Mouse (Mus musculus) midbrain, embryonic 14.5 days (tissue): ENCODE data around the gene Mdc1. TPM values are rescaled to one million over a fixed set of nuclear protein-coding genes. Genes with fewer than 3 reads are reported as not detected.

ENCODE experiments used
- ATAC-seq: fragments of 200-750 bp; cut with Nextera tagmentation; 2 replicates; pipeline ENCODE4 v1.8.0; 2017; ENCODE audit warnings: moderate number of reproducible peaks, moderate library complexity; ENCODE audit not compliant: low FRiP score, low TSS enrichment
- DNase-seq: peaks from one replicate; pipeline ENCODE4 v3.0.0-alpha.2; 2015
- H3K27ac ChIP-seq: fragments of 300-500 bp; sonication (generic); replicated peaks from 2 replicates; pipeline ENCODE4 v1.5.1; 2014; ENCODE audit warnings: mild to moderate bottlenecking, low read depth, low read length, moderate library complexity
- H3K27me3 ChIP-seq: fragments of 300-500 bp; sonication (generic); 2 replicates; pipeline ENCODE4 v1.6.1; 2014; ENCODE audit warnings: low read length, control low read depth, mixed read lengths; ENCODE audit not compliant: control insufficient read depth, insufficient read depth
- H3K36me3 ChIP-seq: fragments of 300-500 bp; sonication (generic); 2 replicates; pipeline ENCODE4 v1.6.1; 2014; ENCODE audit warnings: low read length, control low read depth; ENCODE audit not compliant: control insufficient read depth, insufficient read depth
- H3K4me1 ChIP-seq: fragments of 300-500 bp; sonication (generic); 2 replicates; pipeline ENCODE4 v1.6.1; 2014; ENCODE audit warnings: mild to moderate bottlenecking, antibody characterized with exemption, low read length, control low read depth; ENCODE audit not compliant: control insufficient read depth, insufficient read depth
- H3K4me2 ChIP-seq: fragments of 300-500 bp; sonication (generic); 2 replicates; pipeline ENCODE4 v1.6.1; 2014; ENCODE audit warnings: mild to moderate bottlenecking, low read length, moderate library complexity
- H3K4me3 ChIP-seq: fragments of 300-500 bp; sonication (generic); replicated peaks from 2 replicates; pipeline ENCODE4 v1.5.1; 2014; ENCODE audit warnings: low read depth, low read length
- H3K9ac ChIP-seq: fragments of 300-500 bp; sonication (generic); replicated peaks from 2 replicates; pipeline ENCODE4 v1.6.1; 2014; ENCODE audit warnings: mild to moderate bottlenecking, low read length, moderate library complexity
- H3K9me3 ChIP-seq: fragments of 300-500 bp; sonication (generic); 2 replicates; pipeline ENCODE4 v1.6.1; 2016; ENCODE audit warnings: low read length, control low read depth, mixed read lengths; ENCODE audit not compliant: control insufficient read depth
- WGBS: fragments of 180-500 bp; shearing (Covaris S2); extraction: QIAGEN DNeasy Blood & Tissue Kit; methylation state at CpG from one replicate; pipeline ENCODE4 v1.1.7; 2014; 5-methylcytosine and 5-hydroxymethylcytosine counted together
- polyA plus RNA-seq: library from polyadenylated mRNA; unstranded; fragments of >200 nt; fragmentation: Nextera tagmentation; extraction: Ambion mirVana; gene quantifications from 2 replicates; pipeline ENCODE4 v1.2.1, GENCODE M21; 2014

The Mdc1 gene
- polyA plus RNA-seq, 1 experiment from 2014 or later, result 8.2 TPM

DNA sequence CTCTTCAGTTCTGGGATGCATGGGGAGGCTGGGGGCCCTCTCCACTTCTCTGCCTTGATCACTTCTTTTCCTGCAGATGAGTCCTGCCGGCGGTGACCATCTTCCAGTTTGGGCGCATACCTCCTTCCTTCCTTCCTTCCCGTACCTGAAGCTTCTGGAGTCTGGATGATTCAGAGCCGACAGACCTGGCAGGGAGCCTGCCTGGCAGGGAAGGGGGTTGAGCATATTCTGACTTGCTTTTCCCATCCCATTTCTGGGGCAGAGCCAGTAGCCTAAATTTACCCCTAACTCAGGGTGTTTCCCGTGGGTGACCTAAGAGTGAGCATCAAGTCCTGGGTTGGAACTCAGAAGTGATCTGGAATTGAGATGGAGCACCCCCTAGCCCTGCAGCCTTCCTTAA lies 33.4 kb downstream of the Mdc1 start:
- no peak for DNase-seq
- Histone ChIP-seq H3K4me1 (peaks cover 22% of the 10 kb centered on the region), H3K36me3 (peaks cover 39% of the 10 kb centered on the region), H3K27me3 (no peaks in the 10 kb centered on the region), H3K9me3 (no peaks in the 10 kb centered on the region), H3K9ac (no peak overlapping the region), H3K27ac (no peak overlapping the region), H3K4me2 (no peak overlapping the region), H3K4me3 (no peak overlapping the region)
- 93% methylated on average over 6 of the region's 6 CpGs for WGBS
- no peak for ATAC-seq

- H3K27ac ChIP-seq, result peak within 1 kb of the TSS; percentile 73
- H3K4me1 ChIP-seq, result peaks cover 9% of the 10 kb centered on the region
- H3K27me3 ChIP-seq, result no peaks in the 10 kb centered on the region
- no peaks in the 10 kb centered on the region for H3K9me3 ChIP-seq
- peak within 1 kb of the TSS; percentile 98 for H3K4me3 ChIP-seq
- peak within 1 kb of the TSS; percentile 75 for H3K9ac ChIP-seq
- peak within 1 kb of the TSS; percentile 80 for H3K4me2 ChIP-seq
- ATAC-seq (peak; percentile 88), DNase-seq (peak; percentile 98)
- 6% methylated on average over 66 of the region's 66 CpGs for WGBS
- peaks cover 53% of the 10 kb centered on the region for H3K36me3 ChIP-seq
Measured at GRCm38 (mm10) chr17:35879245-35880057, 38.1 kb downstream of the Mdc1 start, which contains the start of gene Dhx16. Gene Dhx16, plus strand, starts transcription at chr17:35879819.

DNA sequence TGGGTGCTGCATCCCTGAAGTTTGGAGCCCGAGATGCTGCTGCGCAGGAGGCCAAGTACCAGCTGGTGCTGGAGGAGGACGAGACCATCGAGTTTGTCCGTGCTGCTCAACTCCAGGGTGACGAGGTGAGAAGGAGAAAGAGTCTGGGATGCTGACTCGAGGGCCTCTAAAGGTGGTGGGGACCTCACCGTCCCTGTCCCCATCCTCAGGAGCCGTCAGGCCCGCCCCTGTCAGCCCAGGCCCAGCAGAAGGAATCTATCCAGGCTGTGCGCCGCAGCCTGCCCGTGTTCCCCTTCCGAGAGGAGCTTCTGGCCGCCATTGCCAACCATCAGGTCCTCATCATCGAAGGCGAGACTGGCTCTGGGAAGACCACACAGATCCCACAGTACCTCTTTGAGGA lies 41.6 kb downstream of the Mdc1 start:
- WGBS, result 96% methylated on average over 17 of the region's 17 CpGs
- Histone ChIP-seq H3K4me1 (peaks cover 9% of the 10 kb centered on the region), H3K36me3 (peaks cover 64% of the 10 kb centered on the region), H3K27me3 (no peaks in the 10 kb centered on the region), H3K9ac (no peak overlapping the region), H3K4me3 (no peak overlapping the region), H3K4me2 (no peak overlapping the region), H3K27ac (no peak overlapping the region), H3K9me3 (no peaks in the 10 kb centered on the region)
- no peak for DNase-seq
- no peak for ATAC-seq

- H3K36me3 ChIP-seq, result peaks cover 72% of the 10 kb centered on the region
- ATAC-seq (no peak), DNase-seq (no peak)
- H3K27me3 ChIP-seq, result no peaks in the 10 kb centered on the region
- 95% methylated on average over 14 of the region's 14 CpGs for WGBS
- H3K4me1 ChIP-seq, result peaks cover 9% of the 10 kb centered on the region
- H3K4me2 ChIP-seq, result no peak overlapping the region
- H3K9ac ChIP-seq, result no peak overlapping the region
- no peak overlapping the region for H3K27ac ChIP-seq
- H3K9me3 ChIP-seq, result no peaks in the 10 kb centered on the region
- no peak overlapping the region for H3K4me3 ChIP-seq
Measured at GRCm38 (mm10) chr17:35883777-35884176, 42.5 kb downstream of the Mdc1 start.

DNA sequence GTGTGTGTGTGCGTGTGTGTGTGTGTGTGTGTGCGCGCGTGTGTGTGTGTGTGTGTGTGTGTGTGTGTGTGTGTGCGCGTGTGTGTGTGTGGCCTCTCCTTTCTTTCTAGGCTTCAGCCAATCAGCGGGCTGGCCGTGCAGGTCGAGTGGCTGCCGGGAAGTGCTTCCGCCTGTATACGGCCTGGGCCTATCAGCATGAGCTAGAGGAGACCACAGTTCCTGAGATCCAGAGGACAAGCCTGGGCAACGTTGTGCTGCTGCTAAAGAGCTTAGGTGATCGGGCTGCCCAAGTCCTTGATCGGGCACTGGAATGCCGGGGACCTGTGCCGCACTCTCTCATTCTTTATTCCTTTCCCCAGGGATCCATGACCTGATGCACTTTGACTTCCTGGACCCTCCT lies 46.4 kb downstream of the Mdc1 start:
- no peak for DNase-seq
- peaks cover 96% of the 10 kb centered on the region for H3K36me3 ChIP-seq
- H3K4me1 ChIP-seq, result no peaks in the 10 kb centered on the region
- no peak overlapping the region for H3K27ac ChIP-seq
- H3K4me2 ChIP-seq, result no peak overlapping the region
- no peak for ATAC-seq
- no peaks in the 10 kb centered on the region for H3K27me3 ChIP-seq
- no peak overlapping the region for H3K9ac ChIP-seq
- no peaks in the 10 kb centered on the region for H3K9me3 ChIP-seq
- 76% methylated on average over 17 of the region's 17 CpGs for WGBS
- no peak overlapping the region for H3K4me3 ChIP-seq

- Histone ChIP-seq H3K4me1 (peaks cover 12% of the 10 kb centered on the region; the same call in 1 of the 2 replicates), H3K4me2 (peak within 1 kb of the TSS; percentile 100), H3K36me3 (peaks cover 70% of the 10 kb centered on the region), H3K9me3 (no peaks in the 10 kb centered on the region), H3K4me3 (peak within 1 kb of the TSS; percentile 82), H3K27me3 (no peaks in the 10 kb centered on the region), H3K9ac (peak within 1 kb of the TSS; percentile 88), H3K27ac (peak within 1 kb of the TSS; percentile 97)
- ATAC-seq (peak; percentile 94), DNase-seq (peak; percentile 98)
- WGBS, result under 1% methylated on average over 86 of the region's 86 CpGs
Measured at GRCm38 (mm10) chr17:35896781-35897643, 55.7 kb downstream of the Mdc1 start, which contains the start of gene 2310061I04Rik. Gene 2310061I04Rik, minus strand, starts transcription at chr17:35897431.

GRCm38 (mm10) chr17:35897644-35898573 lies 56.6 kb downstream of the Mdc1 start:
- DNase-seq (no peak), ATAC-seq (peak; percentile 36)
- Histone ChIP-seq H3K36me3 (peaks cover 70% of the 10 kb centered on the region), H3K27ac (peak overlapping the region; percentile 97), H3K4me3 (peak overlapping the region; percentile 82), H3K9me3 (no peaks in the 10 kb centered on the region), H3K4me1 (peaks cover 12% of the 10 kb centered on the region; the same call in 1 of the 2 replicates), H3K9ac (peak overlapping the region; percentile 27; the same call in 1 of the 2 replicates), H3K27me3 (no peaks in the 10 kb centered on the region), H3K4me2 (peak overlapping the region; percentile 100)
- WGBS, result 49% methylated on average over 23 of the region's 23 CpGs

DNA sequence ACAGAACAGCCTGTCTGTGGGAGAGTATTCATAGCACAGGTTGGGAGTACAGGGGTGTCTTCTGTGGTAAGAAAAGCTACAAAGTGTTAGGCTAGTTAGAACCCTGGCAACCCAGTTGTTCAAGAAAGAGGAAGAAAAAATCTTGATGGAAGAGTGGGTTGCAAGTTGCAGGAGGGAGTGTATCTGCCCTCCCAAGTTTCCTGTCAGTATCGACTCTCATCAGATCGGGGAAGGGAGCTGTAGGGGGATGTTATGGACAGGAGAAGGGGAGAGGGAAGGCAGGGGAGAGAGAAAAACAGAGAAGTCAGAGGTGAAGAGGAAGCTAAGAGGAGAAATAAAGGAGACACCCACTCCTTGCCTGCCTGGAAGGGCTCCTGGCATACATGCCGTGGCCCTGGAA lies 59.3 kb downstream of the Mdc1 start:
- Histone ChIP-seq H3K36me3 (peaks cover 79% of the 10 kb centered on the region), H3K4me3 (no peak overlapping the region), H3K9me3 (no peaks in the 10 kb centered on the region), H3K9ac (no peak overlapping the region), H3K4me1 (peaks cover 12% of the 10 kb centered on the region; the same call in 1 of the 2 replicates), H3K4me2 (no peak overlapping the region), H3K27me3 (no peaks in the 10 kb centered on the region), H3K27ac (no peak overlapping the region)
- ATAC-seq, result no peak
- WGBS, result 96% methylated on average over 3 of the region's 3 CpGs
- no peak for DNase-seq
